Mouse (Mus musculus): Measurements from ENCODE around the gene Prm1.

GRCm38 (mm10) chr16:10763540-10764264 lies 41.9 kb downstream of the Prm1 start:
- TF ChIP-seq MAX (IDR thresholded peaks at IDR 0.05; ENCODE audit: low read depth) (no peak), POLR2A (IDR thresholded peaks at IDR 0.05; ENCODE audit: insufficient read length, low read depth) (no peak), TCF12 (IDR thresholded peaks at IDR 0.05; ENCODE audit: insufficient read depth, poor library complexity, severe bottlenecking) (no peak)
